Mouse (Mus musculus) brain, adult 2 months (tissue): ENCODE results near the gene Ap2a2.

Experiments
- DNase-seq: peaks from one replicate; pipeline ENCODE4 v3.0.0; 2011; ENCODE audit warnings: low read depth, low spot score

Ap2a2 gene

GRCm38 (mm10) chr7:141561682-141562391, at the start of gene Ap2a2:
TSS of gene Ap2a2 (plus strand) at chr7:141562173.
- DNase-seq, result peak; percentile 98

- no peak for DNase-seq
These were observed 44.3 kb upstream of the Ap2a2 start for GRCm38 (mm10) chr7:141517638-141518037.

- DNase-seq, result no peak
These were observed 43.7 kb upstream of the Ap2a2 start for GRCm38 (mm10) chr7:141518296-141518695.

- DNase-seq, result no peak
These were observed 43.0 kb upstream of the Ap2a2 start for GRCm38 (mm10) chr7:141518926-141519325.

GRCm38 (mm10) chr7:141519795-141520194, 42.2 kb upstream of the Ap2a2 start:
- DNase-seq, result no peak

GRCm38 (mm10) chr7:141523007-141523406, 39.0 kb upstream of the Ap2a2 start:
- peak; percentile 33 for DNase-seq

GRCm38 (mm10) chr7:141524271-141524670, 37.7 kb upstream of the Ap2a2 start:
- no peak for DNase-seq

- DNase-seq, result peak; percentile 95
These were observed 37.0 kb upstream of the Ap2a2 start for GRCm38 (mm10) chr7:141524760-141525579.

- DNase-seq, result no peak
These were observed 36.4 kb upstream of the Ap2a2 start for GRCm38 (mm10) chr7:141525580-141525925.

- no peak for DNase-seq
These were observed 26.4 kb upstream of the Ap2a2 start for GRCm38 (mm10) chr7:141535570-141535969.

- no peak for DNase-seq
These were observed 23.0 kb upstream of the Ap2a2 start for GRCm38 (mm10) chr7:141538852-141539555.

- peak; percentile 99 for DNase-seq
These were observed 22.2 kb upstream of the Ap2a2 start, which contains the start of gene Chid1 for GRCm38 (mm10) chr7:141539556-141540311. TSS of gene Chid1 (minus strand) at chr7:141539857.

GRCm38 (mm10) chr7:141540312-141541081, 21.5 kb upstream of the Ap2a2 start:
- DNase-seq, result peak; percentile 99

- DNase-seq, result no peak
These were observed 20.3 kb upstream of the Ap2a2 start for GRCm38 (mm10) chr7:141541681-141542080.

- no peak for DNase-seq
These were observed 19.4 kb upstream of the Ap2a2 start for GRCm38 (mm10) chr7:141542588-141542987.

- peak; percentile 79 for DNase-seq
These were observed 17.3 kb upstream of the Ap2a2 start for GRCm38 (mm10) chr7:141544654-141545053.

GRCm38 (mm10) chr7:141549432-141550061, 12.4 kb upstream of the Ap2a2 start:
- DNase-seq, result no peak

GRCm38 (mm10) chr7:141550464-141550863, 11.5 kb upstream of the Ap2a2 start:
- no peak for DNase-seq

- DNase-seq, result no peak
These were observed 3.6 kb upstream of the Ap2a2 start for GRCm38 (mm10) chr7:141558329-141558776.

GRCm38 (mm10) chr7:141558946-141559345, 3.0 kb upstream of the Ap2a2 start:
- DNase-seq, result no peak
